Mouse (Mus musculus): ENCODE data around the gene Cd3eap. TPM values are rescaled to one million over a fixed set of nuclear protein-coding genes. Genes with fewer than 3 reads are reported as not detected.
A peak's percentile ranks its signal among the peaks of the same experiment; 100 is the strongest.

Gene Cd3eap
- polyA plus RNA-seq, 1 experiment from 2014 or later = 28.0 TPM

- Histone ChIP-seq H3K9ac (no peak overlapping the region), H3K9me3 (no peaks in the 10 kb centered on the region), H3K27ac (no peak overlapping the region), H3K36me3 (no peaks in the 10 kb centered on the region), H3K4me2 (replicated peaks) (no peak overlapping the region), H3K4me3 (no peak overlapping the region), H3K27me3 (peaks cover 52% of the 10 kb centered on the region), H3K4me1 (peaks cover 7% of the 10 kb centered on the region; the same call in 1 of the 2 replicates)
- ATAC-seq (ENCODE audit: insufficient number of reproducible peaks, insufficient read depth, low FRiP score, low TSS enrichment) = no peak
- WGBS = 62% methylated on average over 2 of the region's 2 CpGs
Observed at GRCm38 (mm10) chr7:19318201-19318600, 41.1 kb downstream of the Cd3eap start.

GRCm38 (mm10) chr7:19316451-19317161 lies 42.7 kb downstream of the Cd3eap start:
- Histone ChIP-seq H3K9ac (no peak overlapping the region), H3K4me2 (replicated peaks) (no peak overlapping the region), H3K4me1 (peaks cover 7% of the 10 kb centered on the region; the same call in 1 of the 2 replicates), H3K36me3 (no peaks in the 10 kb centered on the region), H3K27ac (no peak overlapping the region), H3K9me3 (no peaks in the 10 kb centered on the region), H3K27me3 (peaks cover 52% of the 10 kb centered on the region), H3K4me3 (no peak overlapping the region)
- no peak for ATAC-seq (ENCODE audit: insufficient number of reproducible peaks, insufficient read depth, low FRiP score, low TSS enrichment)
- WGBS = 56% methylated on average over 14 of the region's 14 CpGs

DNA sequence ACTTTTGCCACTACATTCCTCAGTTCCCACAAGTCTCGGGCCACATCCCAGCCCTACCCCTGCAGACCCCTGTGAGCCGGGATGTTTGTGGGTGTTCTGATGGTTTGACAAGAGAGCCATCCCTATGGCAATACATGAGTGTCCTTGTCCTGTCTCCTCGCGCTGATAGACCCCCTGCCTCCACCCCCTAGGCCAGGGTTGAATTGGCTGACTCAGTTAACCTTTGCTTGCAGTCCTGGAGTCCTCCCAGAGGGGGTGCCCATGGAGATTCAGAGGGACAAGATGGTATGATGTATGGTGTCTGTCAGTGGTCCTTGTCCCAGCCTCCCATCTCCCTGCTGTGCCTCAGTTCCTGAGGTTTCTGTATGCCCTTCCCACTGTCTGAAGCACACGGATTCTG lies 45.2 kb downstream of the Cd3eap start:
- no peak overlapping the region for H3K9ac ChIP-seq
- ATAC-seq (ENCODE audit: insufficient number of reproducible peaks, insufficient read depth, low FRiP score, low TSS enrichment) = no peak
- H3K36me3 ChIP-seq = no peaks in the 10 kb centered on the region
- 41% methylated on average over 5 of the region's 5 CpGs for WGBS
- no peak overlapping the region for H3K27ac ChIP-seq
- H3K4me1 ChIP-seq = peaks cover 9% of the 10 kb centered on the region
- H3K27me3 ChIP-seq = peaks cover 51% of the 10 kb centered on the region
- H3K4me2 ChIP-seq (replicated peaks) = no peak overlapping the region
- H3K9me3 ChIP-seq = no peaks in the 10 kb centered on the region
- no peak overlapping the region for H3K4me3 ChIP-seq

GRCm38 (mm10) chr7:19311991-19312390 lies 47.3 kb downstream of the Cd3eap start:
- WGBS = 37% methylated on average over 4 of the region's 4 CpGs
- no peak overlapping the region for H3K27ac ChIP-seq
- no peaks in the 10 kb centered on the region for H3K9me3 ChIP-seq
- H3K9ac ChIP-seq = no peak overlapping the region
- peaks cover 38% of the 10 kb centered on the region for H3K27me3 ChIP-seq
- H3K36me3 ChIP-seq = no peaks in the 10 kb centered on the region
- H3K4me3 ChIP-seq = no peak overlapping the region
- no peak for ATAC-seq (ENCODE audit: insufficient number of reproducible peaks, insufficient read depth, low FRiP score, low TSS enrichment)
- H3K4me2 ChIP-seq (replicated peaks) = no peak overlapping the region
- peaks cover 14% of the 10 kb centered on the region for H3K4me1 ChIP-seq

DNA sequence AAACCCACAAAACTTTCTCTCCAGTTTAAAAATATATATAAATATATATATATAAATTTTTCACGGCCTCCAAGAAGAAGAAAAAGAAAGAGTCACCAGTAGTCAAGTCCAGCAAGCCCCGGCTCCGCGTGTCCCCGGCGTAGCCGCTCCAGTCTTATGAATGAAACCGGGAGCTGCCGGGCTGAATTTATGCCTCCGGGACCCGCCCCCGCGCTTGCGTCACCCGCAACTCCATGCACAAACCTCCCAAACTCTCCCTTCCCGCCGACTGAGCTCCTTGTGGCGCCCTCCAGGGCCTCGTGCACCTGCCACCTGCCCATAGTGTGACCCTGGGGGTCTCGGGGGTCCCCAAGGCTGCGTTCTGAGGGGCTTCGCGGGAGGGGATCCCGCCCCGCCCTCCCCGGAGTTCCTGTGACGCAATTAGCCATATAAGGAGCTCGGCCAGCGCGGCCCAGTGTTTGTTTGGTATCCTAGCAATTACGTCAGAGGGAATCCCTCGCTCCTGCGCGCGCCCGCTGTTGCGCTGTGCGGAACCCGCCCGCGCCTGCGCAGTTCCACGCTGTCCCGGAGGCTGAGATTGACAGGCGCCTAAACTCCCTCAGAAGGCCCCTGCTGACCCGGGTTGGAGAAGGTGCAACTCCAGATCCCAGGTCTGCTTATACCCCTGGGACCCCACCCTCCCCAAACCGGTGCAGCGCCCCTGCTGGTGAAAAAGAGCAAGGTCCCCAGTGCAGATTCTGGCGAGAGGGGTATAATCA lies 49.2 kb downstream of the Cd3eap start, which contains the start of gene Fosb:
Fosb (minus strand) TSS at position 168 of the 758 bp plus-strand sequence.
- Histone ChIP-seq H3K9me3 (no peaks in the 10 kb centered on the region), H3K9ac (peak within 1 kb of the TSS; percentile 61), H3K4me3 (peak within 1 kb of the TSS; percentile 67), H3K4me1 (peaks cover 14% of the 10 kb centered on the region), H3K27ac (no peak within 1 kb of the TSS), H3K36me3 (no peaks in the 10 kb centered on the region), H3K27me3 (peaks cover 46% of the 10 kb centered on the region), H3K4me2 (replicated peaks) (peak within 1 kb of the TSS; percentile 98)
- under 1% methylated on average over 49 of the region's 49 CpGs for WGBS
- ATAC-seq (ENCODE audit: insufficient number of reproducible peaks, insufficient read depth, low FRiP score, low TSS enrichment) = peak; percentile 71

DNA sequence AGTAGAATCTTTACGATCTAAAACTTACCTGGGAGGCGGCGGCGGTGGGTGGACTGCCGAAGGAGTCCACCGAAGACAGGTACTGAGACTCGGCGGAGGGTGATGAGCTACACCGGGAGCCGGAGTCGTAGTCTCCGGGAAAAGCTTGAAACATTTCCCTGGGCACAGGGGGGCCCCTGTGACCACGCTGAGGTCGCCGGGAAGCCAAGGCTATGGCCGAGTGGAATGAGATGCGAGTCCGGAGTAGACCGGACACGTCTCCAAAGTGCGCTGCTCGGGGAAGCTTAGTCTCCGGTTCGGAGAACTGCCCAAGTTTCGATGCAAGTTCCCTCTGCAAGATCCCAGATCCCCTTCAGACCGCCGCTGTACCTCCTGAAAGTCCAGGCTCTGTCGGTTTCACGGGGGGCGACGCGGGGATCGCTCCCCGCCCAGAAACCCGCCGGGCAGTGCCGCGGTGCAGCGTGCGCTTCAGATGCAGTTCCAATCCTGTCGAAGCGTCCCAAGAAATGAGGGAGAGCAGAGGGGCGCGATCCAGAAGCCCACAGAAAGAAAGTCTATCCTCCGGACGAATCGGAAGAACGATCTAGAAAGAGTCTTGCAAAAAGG lies 49.9 kb downstream of the Cd3eap start:
- H3K36me3 ChIP-seq = no peaks in the 10 kb centered on the region
- H3K4me1 ChIP-seq = peaks cover 14% of the 10 kb centered on the region
- no peaks in the 10 kb centered on the region for H3K9me3 ChIP-seq
- no peak overlapping the region for H3K27ac ChIP-seq
- H3K27me3 ChIP-seq = peaks cover 50% of the 10 kb centered on the region
- H3K9ac ChIP-seq = peak overlapping the region; percentile 49
- H3K4me3 ChIP-seq = peak overlapping the region; percentile 67
- WGBS = 1% methylated on average over 48 of the region's 48 CpGs
- no peak for ATAC-seq (ENCODE audit: insufficient number of reproducible peaks, insufficient read depth, low FRiP score, low TSS enrichment)
- H3K4me2 ChIP-seq (replicated peaks) = peak overlapping the region; percentile 98

GRCm38 (mm10) chr7:19308454-19309277 lies 50.6 kb downstream of the Cd3eap start:
- Histone ChIP-seq H3K27me3 (peaks cover 54% of the 10 kb centered on the region), H3K9ac (peak overlapping the region; percentile 49), H3K27ac (no peak overlapping the region), H3K4me1 (peaks cover 20% of the 10 kb centered on the region), H3K4me2 (replicated peaks) (peak overlapping the region; percentile 98), H3K9me3 (no peaks in the 10 kb centered on the region), H3K4me3 (peak overlapping the region; percentile 67), H3K36me3 (no peaks in the 10 kb centered on the region)
- peak; percentile 84 for ATAC-seq (ENCODE audit: insufficient number of reproducible peaks, insufficient read depth, low FRiP score, low TSS enrichment)
- under 1% methylated on average over 58 of the region's 58 CpGs for WGBS

GRCm38 (mm10) chr7:19307739-19308453 lies 51.4 kb downstream of the Cd3eap start:
- Histone ChIP-seq H3K4me2 (replicated peaks) (peak overlapping the region; percentile 98), H3K9ac (peak overlapping the region; percentile 37), H3K4me1 (peaks cover 23% of the 10 kb centered on the region), H3K9me3 (no peaks in the 10 kb centered on the region), H3K4me3 (peak overlapping the region; percentile 67), H3K36me3 (no peaks in the 10 kb centered on the region), H3K27me3 (peaks cover 56% of the 10 kb centered on the region), H3K27ac (no peak overlapping the region)
- 3% methylated on average over 18 of the region's 18 CpGs for WGBS
- peak; percentile 61 for ATAC-seq (ENCODE audit: insufficient number of reproducible peaks, insufficient read depth, low FRiP score, low TSS enrichment)

- Histone ChIP-seq H3K9me3 (no peaks in the 10 kb centered on the region), H3K36me3 (no peaks in the 10 kb centered on the region), H3K9ac (0 out of 2 replicates have a peak overlapping the region, but pooled peaks have one; percentile 37), H3K4me3 (peak overlapping the region; percentile 67; the same call in 1 of the 2 replicates), H3K4me1 (peaks cover 23% of the 10 kb centered on the region), H3K4me2 (replicated peaks) (peak overlapping the region; percentile 98), H3K27ac (no peak overlapping the region), H3K27me3 (peaks cover 63% of the 10 kb centered on the region)
- 64% methylated on average over 25 of the region's 25 CpGs for WGBS
- ATAC-seq (ENCODE audit: insufficient number of reproducible peaks, insufficient read depth, low FRiP score, low TSS enrichment) = no peak
Observed at GRCm38 (mm10) chr7:19306819-19307738, 52.2 kb downstream of the Cd3eap start.
